Mouse (Mus musculus) frontal cortex, postnatal 36 days (tissue): ENCODE measurements around the gene Crym.

Source experiments
- DNase-seq, 2 experiments: peaks; one replicate each; pipeline ENCODE4 v3.0.0; 2022; ENCODE audit warnings: low spot score in 2 of 2

Gene Crym

DNA sequence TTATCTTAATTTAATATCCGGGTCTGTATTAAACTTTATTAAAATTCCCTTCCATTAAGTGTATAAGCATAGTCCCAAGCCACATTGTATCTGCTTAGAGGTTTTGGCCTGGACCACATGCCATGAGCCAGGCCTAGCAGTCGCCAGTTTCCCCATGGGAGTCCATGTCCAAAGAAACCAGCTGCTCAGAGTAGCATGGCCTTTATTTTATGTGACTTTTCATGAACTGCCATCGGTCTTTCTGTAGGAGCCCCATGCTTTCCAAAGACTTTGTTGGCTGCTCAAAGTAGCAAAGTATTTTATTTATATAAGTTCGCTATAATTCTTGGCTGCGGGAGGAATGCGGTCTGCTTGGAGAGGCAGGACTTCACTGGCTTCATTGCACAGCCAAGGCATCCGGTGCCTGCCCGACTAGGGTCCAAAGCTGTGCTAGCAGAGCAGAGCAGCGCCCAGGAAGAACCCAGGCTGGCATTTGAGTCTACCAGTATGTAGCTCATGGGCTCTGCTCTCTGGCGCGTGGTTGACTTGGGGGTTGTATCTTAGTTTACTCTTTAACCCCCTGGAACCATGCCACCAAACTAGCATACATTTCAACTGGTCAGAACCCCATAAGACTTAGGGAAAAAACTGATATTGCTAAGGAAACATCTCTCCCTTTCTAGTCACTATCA lies 38.2 kb downstream of the Crym start:
- no peak for DNase-seq

DNA sequence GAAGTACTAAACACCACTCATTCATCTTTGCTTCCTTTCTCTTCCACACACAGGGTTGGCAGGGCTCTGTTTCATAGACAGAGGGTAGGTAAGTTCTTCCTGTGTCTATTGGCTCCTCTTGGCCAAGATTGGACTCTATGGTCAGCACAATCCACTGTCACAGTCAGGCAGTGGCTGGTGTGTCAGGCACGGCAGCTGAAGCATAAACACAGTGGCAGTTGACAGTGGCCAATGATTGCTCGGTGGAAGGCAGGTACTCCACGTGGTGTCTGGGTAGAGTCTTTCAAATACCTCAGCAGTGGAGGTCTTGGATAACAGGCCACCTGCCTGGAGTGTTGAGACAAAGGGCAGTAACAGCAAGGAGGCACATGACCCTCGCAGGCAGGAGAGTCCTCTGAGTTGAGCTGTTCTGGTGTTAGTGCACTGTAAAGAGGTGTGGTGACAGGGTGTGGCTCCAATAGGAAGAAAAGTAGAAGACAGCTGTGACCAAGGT lies 43.7 kb downstream of the Crym start:
- DNase-seq, result no peak

DNA sequence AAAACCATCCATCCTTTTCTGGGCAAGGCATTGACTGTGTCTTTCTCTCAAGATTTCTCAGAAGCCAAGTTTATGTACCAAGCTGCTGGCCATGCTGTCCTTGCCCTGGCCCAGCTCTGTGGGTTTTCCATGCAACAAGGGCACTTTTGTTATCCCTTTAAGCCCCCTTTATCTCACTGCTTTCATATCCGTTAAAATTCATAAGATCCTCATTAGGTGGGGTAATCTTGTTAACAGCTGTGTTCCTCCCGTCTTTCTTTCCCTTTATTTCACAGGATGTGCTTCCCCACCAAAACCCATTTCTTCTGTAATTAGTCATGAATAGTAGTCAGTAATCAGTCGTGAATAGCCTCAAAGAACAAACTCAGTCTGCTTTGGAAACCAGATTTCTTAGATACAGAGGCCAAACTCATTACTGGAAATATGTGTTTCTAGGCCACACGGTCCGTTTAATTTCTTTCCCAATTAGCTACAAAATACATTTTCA lies 44.3 kb downstream of the Crym start:
- DNase-seq, result no peak

GRCm38 (mm10) chr7:120156841-120157409 lies 45.0 kb downstream of the Crym start:
- DNase-seq, result no peak

- DNase-seq, result no peak
Observed at GRCm38 (mm10) chr7:120150898-120151297, 51.0 kb downstream of the Crym start.

DNA sequence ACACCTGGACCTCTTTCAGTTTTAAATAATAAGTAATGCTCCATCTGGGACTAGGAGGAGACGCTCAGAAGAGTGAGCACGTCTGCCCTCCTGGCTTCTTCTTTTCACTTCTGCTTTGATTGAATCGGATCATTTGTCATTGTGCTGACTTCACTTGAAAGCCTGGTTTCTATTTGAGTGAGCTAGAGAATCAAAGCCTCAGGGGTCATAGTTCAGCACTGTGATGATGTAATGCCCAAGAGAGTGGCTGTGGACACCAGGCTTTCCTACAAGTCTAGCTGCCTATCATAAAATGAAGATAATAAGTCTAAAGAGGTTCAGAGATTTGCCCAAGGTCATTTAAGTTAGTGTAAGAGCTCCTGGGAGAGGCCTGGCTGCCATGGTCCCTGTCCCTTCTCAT lies 51.7 kb downstream of the Crym start:
- no peak for DNase-seq

GRCm38 (mm10) chr7:120145191-120145590 lies 56.7 kb downstream of the Crym start, which contains the start of gene Zp2:
Zp2 (minus strand) TSS chr7:120145291.
- DNase-seq, result no peak

- DNase-seq, result no peak
Observed at GRCm38 (mm10) chr7:120142743-120143142, 59.2 kb downstream of the Crym start.
